Mouse (Mus musculus) right cerebral cortex, adult 18-20 months (tissue): ENCODE data around the gene Cyp4f17.
"Not testable (repeated sequence)": the region's sequence is repeated elsewhere in the genome, so short reads cannot be mapped to it uniquely, and the experiment has no call there.

Experiments used
- DNase-seq: peaks from one replicate; pipeline ENCODE4 v3.0.0; 2022; ENCODE audit warnings: mixed read lengths

Gene Cyp4f17

GRCm38 (mm10) chr17:32505851-32506728, at the start of gene Cyp4f17:
Gene Cyp4f17 (plus strand): TSS chr17:32506050.
- DNase-seq = no peak

- no peak for DNase-seq
Measured at GRCm38 (mm10) chr17:32468494-32468893, 37.4 kb upstream of the Cyp4f17 start.

GRCm38 (mm10) chr17:32470795-32471194, 35.1 kb upstream of the Cyp4f17 start:
- DNase-seq = no peak

GRCm38 (mm10) chr17:32472176-32472575, 33.7 kb upstream of the Cyp4f17 start:
- no peak for DNase-seq

GRCm38 (mm10) chr17:32474954-32475560, 30.8 kb upstream of the Cyp4f17 start:
- no peak for DNase-seq

GRCm38 (mm10) chr17:32477204-32477603, 28.6 kb upstream of the Cyp4f17 start:
- no peak for DNase-seq

- DNase-seq = no peak
Measured at GRCm38 (mm10) chr17:32478727-32479126, 27.1 kb upstream of the Cyp4f17 start.

- DNase-seq = no peak
Measured at GRCm38 (mm10) chr17:32479554-32480506, 26.0 kb upstream of the Cyp4f17 start.

- DNase-seq = no peak
Measured at GRCm38 (mm10) chr17:32481766-32482165, 24.1 kb upstream of the Cyp4f17 start.

- DNase-seq = peak; percentile 32
Measured at GRCm38 (mm10) chr17:32483200-32483599, 22.6 kb upstream of the Cyp4f17 start.

- DNase-seq = no peak
Measured at GRCm38 (mm10) chr17:32492349-32492980, 13.4 kb upstream of the Cyp4f17 start.

GRCm38 (mm10) chr17:32494601-32495000, 11.2 kb upstream of the Cyp4f17 start:
- peak; percentile 75 for DNase-seq

- DNase-seq = not testable (repeated sequence)
Measured at GRCm38 (mm10) chr17:32500511-32500910, 5.3 kb upstream of the Cyp4f17 start.

- DNase-seq = no peak
Measured at GRCm38 (mm10) chr17:32501051-32501450, 4.8 kb upstream of the Cyp4f17 start.

- no peak for DNase-seq
Measured at GRCm38 (mm10) chr17:32503111-32503510, 2.7 kb upstream of the Cyp4f17 start.

GRCm38 (mm10) chr17:32506729-32507245, 937 bp downstream of the Cyp4f17 start:
- DNase-seq = no peak

- DNase-seq = no peak
Measured at GRCm38 (mm10) chr17:32516126-32516525, 10.3 kb downstream of the Cyp4f17 start.

- DNase-seq = no peak
Measured at GRCm38 (mm10) chr17:32521981-32522380, 16.1 kb downstream of the Cyp4f17 start.

- no peak for DNase-seq
Measured at GRCm38 (mm10) chr17:32522386-32522785, 16.5 kb downstream of the Cyp4f17 start.

GRCm38 (mm10) chr17:32522816-32523215, 17.0 kb downstream of the Cyp4f17 start:
- no peak for DNase-seq

- no peak for DNase-seq
Measured at GRCm38 (mm10) chr17:32523895-32524294, 18.0 kb downstream of the Cyp4f17 start.

GRCm38 (mm10) chr17:32526341-32526740, 20.5 kb downstream of the Cyp4f17 start:
- DNase-seq = not testable (repeated sequence)
